Mouse (Mus musculus) splenic B cell, adult 2 months (primary cell): ENCODE data around the gene Deup1.
"Not testable (repeated sequence)": the region's sequence is repeated elsewhere in the genome, so short reads cannot be mapped to it uniquely, and the experiment has no call there.

ENCODE experiments used
- DNase-seq: peaks from one replicate; pipeline ENCODE4 v3.0.0-alpha.2; 2011; ENCODE audit warnings: low read depth, low spot score
- H3K27me3 ChIP-seq: 2 replicates; pipeline ENCODE4 v1.6.1; 2012; ENCODE audit warnings: mild to moderate bottlenecking, low read length, moderate library complexity, mixed read lengths; ENCODE audit not compliant: control insufficient read depth, poor library complexity, insufficient read depth, severe bottlenecking
- H3K36me3 ChIP-seq: 2 replicates; pipeline ENCODE4 v1.6.1; 2012; ENCODE audit warnings: mild to moderate bottlenecking, low read length, moderate library complexity, mixed read lengths; ENCODE audit not compliant: control insufficient read depth, poor library complexity, insufficient read depth, severe bottlenecking

The Deup1 gene

DNA sequence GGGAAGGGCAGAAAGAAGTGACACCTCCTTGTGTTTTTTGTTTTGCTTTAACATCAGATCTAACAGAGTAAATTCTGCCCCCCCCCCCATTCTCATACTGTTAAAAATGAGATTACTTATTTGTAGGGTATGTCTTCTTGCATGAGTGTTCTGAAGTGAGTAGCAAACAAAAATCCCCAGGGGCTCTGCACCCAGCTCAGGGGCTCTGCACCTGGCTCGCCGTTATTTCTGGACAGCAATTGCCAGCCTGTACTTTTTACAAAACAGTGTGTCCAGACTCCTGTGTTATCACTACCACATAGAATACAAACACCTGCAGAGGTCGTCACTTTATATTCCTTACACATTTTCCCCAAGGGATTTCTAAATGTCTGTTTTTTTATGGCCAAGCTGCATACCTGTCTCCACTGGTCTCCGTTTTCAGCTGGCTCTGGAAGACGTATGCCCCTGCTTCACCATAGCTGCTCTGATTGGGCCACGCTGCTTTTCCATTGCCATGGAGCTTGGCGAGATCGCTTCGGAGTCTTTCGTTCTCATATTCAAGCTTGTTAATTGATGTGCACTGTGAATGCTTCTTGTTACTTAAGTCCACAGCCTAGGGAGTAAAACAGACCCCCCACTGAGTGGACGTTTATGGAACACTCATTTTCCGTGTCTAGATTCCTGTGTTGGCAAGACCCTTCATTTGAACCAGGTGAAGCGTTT is 52.8 kb downstream of the Deup1 start:
- Histone ChIP-seq H3K27me3 (no peaks in the 10 kb centered on the region), H3K36me3 (no peaks in the 10 kb centered on the region)
- DNase-seq: no peak

DNA sequence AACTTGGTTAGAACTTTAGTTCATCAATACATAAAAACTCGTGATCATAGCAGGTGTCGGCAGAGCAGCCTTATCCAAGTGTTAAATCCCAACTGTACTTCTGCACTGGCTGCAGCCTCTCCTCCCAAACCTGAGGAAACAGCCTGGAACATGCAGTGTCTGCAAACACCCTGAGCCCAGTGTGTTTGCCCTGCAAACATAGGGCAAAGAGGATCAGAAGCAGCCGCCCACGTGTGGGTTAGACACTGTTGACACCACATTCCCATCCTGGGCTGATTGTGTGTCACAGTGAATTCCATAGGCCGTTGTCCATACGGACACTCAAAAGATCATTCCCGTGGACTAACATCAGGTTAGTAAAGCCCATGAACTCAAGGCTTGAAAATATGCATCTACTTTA is 65.4 kb downstream of the Deup1 start:
- no peaks in the 10 kb centered on the region for H3K36me3 ChIP-seq
- DNase-seq: no peak
- no peaks in the 10 kb centered on the region for H3K27me3 ChIP-seq

- DNase-seq: no peak
- H3K36me3 ChIP-seq: no peaks in the 10 kb centered on the region
- H3K27me3 ChIP-seq: no peaks in the 10 kb centered on the region
Measured at GRCm38 (mm10) chr9:15560451-15560850, 67.3 kb downstream of the Deup1 start.

- no peaks in the 10 kb centered on the region for H3K27me3 ChIP-seq
- no peak for DNase-seq
- H3K36me3 ChIP-seq: no peaks in the 10 kb centered on the region
Measured at GRCm38 (mm10) chr9:15553322-15553721, 74.4 kb downstream of the Deup1 start.

DNA sequence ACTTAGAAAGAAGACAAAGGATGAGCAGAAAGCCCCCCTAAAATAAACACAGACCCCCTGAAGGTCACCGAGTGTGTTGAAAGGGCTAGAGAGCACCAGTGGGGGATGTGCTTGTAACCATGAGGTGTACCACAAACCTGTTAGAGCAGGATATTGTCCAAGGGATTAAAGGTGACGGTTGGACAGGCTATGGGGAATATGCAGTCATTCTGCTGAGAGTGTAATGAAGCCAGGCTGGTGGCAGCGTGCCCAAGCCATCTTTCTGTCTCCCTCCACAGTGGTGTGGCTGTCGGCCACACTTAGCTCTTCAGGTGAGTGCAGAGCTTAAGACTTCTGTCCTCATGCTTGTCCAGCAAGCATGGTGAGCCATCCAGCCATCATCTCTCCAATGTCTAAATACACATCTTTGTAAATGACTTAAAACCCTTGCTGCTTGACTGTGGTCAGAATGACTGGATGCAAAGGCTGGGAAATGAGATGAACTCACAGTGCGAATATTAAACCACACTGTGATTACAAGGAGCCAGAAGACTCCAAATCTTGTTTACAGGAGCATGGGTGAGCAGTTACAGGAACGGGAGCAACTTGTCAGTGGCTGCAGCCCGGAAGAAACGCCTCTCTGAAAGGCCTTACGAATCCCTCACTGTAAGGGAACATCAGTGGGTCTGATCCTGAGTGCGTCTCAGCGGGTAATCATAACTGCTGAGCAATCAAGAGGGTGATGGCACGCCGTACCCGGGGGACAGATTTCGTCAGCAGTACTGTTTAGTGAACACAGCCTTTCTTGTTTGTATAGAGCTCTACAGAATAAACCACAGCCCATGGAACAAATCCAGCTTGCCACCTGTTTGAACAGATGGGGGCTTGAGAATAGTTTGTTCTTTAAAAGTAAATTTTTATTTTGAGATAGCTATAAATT is 75.5 kb downstream of the Deup1 start:
- H3K36me3 ChIP-seq: no peaks in the 10 kb centered on the region
- no peak for DNase-seq
- H3K27me3 ChIP-seq: no peaks in the 10 kb centered on the region

DNA sequence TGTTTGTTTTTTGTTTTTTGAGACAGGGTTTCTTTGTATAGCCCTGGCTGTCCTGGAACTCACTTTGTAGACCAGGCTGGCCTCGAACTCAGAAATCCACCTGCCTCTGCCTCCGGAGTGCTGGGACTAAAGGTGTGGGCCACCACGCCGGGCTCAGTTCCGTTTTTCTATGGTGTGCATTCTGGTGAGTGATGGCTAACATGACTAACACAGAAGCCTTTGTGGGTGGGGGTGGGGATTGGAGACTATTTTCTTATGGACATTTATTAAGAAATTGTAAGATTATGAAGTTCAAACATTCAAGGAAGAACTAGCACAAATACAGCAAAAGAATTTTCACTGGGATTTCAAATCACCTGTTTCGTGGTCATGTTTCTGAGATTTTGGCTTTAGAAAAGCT is 76.7 kb downstream of the Deup1 start:
- DNase-seq, H3K27me3 ChIP-seq, H3K36me3 ChIP-seq: not testable (repeated sequence)

GRCm38 (mm10) chr9:15550461-15550961 is 77.2 kb downstream of the Deup1 start:
- no peaks in the 10 kb centered on the region for H3K36me3 ChIP-seq
- peak; percentile 10 for DNase-seq
- no peaks in the 10 kb centered on the region for H3K27me3 ChIP-seq

GRCm38 (mm10) chr9:15541735-15542354 is 85.9 kb downstream of the Deup1 start:
- Histone ChIP-seq H3K36me3 (no peaks in the 10 kb centered on the region), H3K27me3 (no peaks in the 10 kb centered on the region)
- no peak for DNase-seq

GRCm38 (mm10) chr9:15538979-15539533 is 88.7 kb downstream of the Deup1 start:
- Histone ChIP-seq H3K36me3 (no peaks in the 10 kb centered on the region), H3K27me3 (no peaks in the 10 kb centered on the region)
- DNase-seq: no peak

DNA sequence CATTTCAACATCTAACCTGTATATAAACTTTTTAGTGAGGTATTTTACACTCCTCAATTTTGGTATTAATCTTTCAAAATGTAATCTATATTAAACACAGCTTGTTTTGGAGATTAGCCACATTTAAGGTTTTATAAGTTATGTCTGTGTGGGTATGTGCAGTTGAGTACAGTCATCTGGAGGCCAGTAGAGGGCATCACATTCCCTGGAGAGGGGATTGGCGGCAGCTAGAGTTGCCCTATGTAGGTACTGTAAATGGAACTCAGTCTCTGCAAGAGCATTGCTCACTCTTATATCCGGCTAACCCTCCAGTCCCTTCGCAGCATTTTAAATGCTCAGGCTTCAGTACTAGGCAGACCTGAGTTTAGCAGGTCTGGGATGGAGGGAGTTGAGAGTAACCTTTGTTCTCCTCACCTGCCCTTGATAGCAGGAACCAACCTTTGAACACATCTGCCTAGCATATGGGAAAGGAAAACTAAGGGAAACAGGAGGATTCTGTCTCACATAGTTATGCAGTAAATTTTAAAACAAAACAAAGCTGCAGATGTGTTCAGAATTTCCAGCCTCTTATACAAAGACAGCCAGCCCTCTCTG is 90.2 kb downstream of the Deup1 start:
- no peaks in the 10 kb centered on the region for H3K36me3 ChIP-seq
- H3K27me3 ChIP-seq: no peaks in the 10 kb centered on the region
- no peak for DNase-seq

GRCm38 (mm10) chr9:15536861-15537426 is 90.8 kb downstream of the Deup1 start:
- DNase-seq: no peak
- Histone ChIP-seq H3K27me3 (no peaks in the 10 kb centered on the region), H3K36me3 (no peaks in the 10 kb centered on the region)

DNA sequence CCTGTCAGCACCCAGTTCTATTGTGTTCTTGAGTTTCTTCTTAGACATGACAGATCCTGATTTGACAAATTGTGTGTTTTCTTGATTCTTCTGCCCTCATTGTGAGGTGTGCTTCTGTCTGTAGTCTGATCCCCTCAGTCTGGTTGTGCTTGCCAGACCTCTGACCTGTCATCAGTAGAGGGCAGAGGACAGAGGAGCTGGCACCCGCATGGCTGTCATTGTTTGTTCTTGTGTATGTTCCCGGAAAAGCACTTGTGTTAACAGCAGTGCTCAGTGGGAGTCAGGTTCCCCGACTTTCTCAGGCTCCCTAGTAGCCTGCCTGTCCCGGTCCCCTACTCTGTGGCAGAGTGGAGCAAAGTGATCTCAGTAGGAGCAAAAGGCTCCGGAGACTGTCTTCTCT is 92.3 kb downstream of the Deup1 start:
- no peak for DNase-seq
- no peaks in the 10 kb centered on the region for H3K27me3 ChIP-seq
- no peaks in the 10 kb centered on the region for H3K36me3 ChIP-seq

DNA sequence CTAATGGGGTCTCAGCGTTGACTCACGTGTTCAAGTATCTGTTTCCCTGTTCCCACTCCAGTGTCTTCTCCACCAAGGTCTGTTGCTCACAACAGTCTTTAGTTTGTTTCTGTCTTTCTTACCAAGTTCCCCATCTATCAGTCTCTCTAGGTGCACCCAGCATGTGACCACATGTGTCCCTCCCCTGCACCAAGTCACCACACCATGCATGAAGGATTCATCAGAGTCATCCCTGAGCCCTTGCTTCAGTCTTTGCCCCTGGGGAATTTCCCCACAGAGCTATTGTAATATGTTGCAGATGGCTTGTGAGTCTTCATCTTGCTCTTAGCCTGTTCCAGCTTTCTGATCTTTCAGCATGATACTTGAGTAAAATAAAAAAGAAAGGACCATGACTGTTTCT is 93.6 kb downstream of the Deup1 start:
- Histone ChIP-seq H3K36me3 (no peaks in the 10 kb centered on the region), H3K27me3 (no peaks in the 10 kb centered on the region)
- peak; percentile 74 for DNase-seq
